Mouse (Mus musculus) bone marrow, adult 2 months (tissue): ENCODE data around the gene R3hdm4. TPM values are rescaled to one million over a fixed set of nuclear protein-coding genes. Genes with fewer than 3 reads are reported as not detected.
A peak's percentile ranks its signal among the peaks of the same experiment; 100 is the strongest.
"Not testable (repeated sequence)": the region's sequence is repeated elsewhere in the genome, so short reads cannot be mapped to it uniquely, and the experiment has no call there.

Experiments used
- H3K27ac ChIP-seq: fragments of 200-500 bp; 2 replicates; pipeline ENCODE4 v1.5.1; 2012; ENCODE audit warnings: low read depth, mild to moderate bottlenecking, control low read depth, inconsistent platforms, low read length; ENCODE audit not compliant: control insufficient read depth, poor library complexity, insufficient read depth
- H3K4me1 ChIP-seq: fragments of 200-500 bp; 2 replicates; pipeline ENCODE4 v1.6.1; 2011; ENCODE audit warnings: low read length; ENCODE audit not compliant: control insufficient read depth, insufficient read depth
- H3K4me3 ChIP-seq: fragments of 200-500 bp; replicated peaks from 2 replicates; pipeline ENCODE3; 2011; ENCODE audit warnings: mild to moderate bottlenecking, low read depth, low read length, control low read depth; ENCODE audit not compliant: control insufficient read depth
- CTCF ChIP-seq: fragments of 200-500 bp; IDR thresholded peaks from 2 replicates; pipeline ENCODE4 v1.5.1; 2011; ENCODE audit warnings: low read length, control low read depth; ENCODE audit not compliant: control insufficient read depth, insufficient read depth
- POLR2A ChIP-seq: fragments of 200-500 bp; IDR thresholded peaks from 2 replicates; pipeline ENCODE4 v1.6.1; 2011; ENCODE audit warnings: low read depth, mild to moderate bottlenecking, control low read depth, low read length, borderline replicate concordance; ENCODE audit not compliant: control insufficient read depth
- WGBS: fragments of 180-500 bp; shearing (Covaris S2); methylation state at CpG from one replicate; pipeline ENCODE4 v1.1.7; 2018; 5-methylcytosine and 5-hydroxymethylcytosine counted together
- polyA plus RNA-seq: library from polyadenylated mRNA; stranded (reverse); fragments of >200 nt; gene quantifications from 2 replicates; pipeline ENCODE4 v1.2.4, GENCODE M21; 2011; ENCODE audit warnings: low replicate concordance; ENCODE audit not compliant: missing spikeins, insufficient read depth, insufficient read length

The R3hdm4 gene
- polyA plus RNA-seq, 1 experiment: 197 TPM

DNA sequence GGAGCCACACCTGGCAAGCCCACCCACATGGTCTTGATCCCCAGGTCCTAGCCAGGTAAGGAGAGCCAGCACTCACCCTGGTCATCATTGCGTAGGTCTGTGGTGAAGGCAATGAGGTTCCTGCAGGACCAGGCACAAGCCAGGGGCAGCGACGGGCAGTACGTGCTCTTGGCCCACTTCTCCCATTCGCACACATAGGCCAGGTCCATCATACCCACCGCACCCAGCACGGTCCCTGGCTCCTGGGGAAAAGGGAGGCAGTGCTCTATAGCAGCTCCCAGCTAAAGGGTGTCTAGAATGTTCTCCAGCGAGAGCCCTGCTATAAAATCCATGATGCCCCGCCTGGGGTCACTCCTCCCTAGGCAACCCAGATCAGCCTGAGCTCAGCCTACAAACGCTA is 13.6 kb downstream of the R3hdm4 start:
- Histone ChIP-seq H3K4me1 (peaks cover 4% of the 10 kb centered on the region), H3K4me3 (no peak overlapping the region), H3K27ac (no peak overlapping the region)
- no peak for TF ChIP-seq CTCF
- TF ChIP-seq POLR2A: no peak
- 91% methylated on average over 10 of the region's 10 CpGs for WGBS

DNA sequence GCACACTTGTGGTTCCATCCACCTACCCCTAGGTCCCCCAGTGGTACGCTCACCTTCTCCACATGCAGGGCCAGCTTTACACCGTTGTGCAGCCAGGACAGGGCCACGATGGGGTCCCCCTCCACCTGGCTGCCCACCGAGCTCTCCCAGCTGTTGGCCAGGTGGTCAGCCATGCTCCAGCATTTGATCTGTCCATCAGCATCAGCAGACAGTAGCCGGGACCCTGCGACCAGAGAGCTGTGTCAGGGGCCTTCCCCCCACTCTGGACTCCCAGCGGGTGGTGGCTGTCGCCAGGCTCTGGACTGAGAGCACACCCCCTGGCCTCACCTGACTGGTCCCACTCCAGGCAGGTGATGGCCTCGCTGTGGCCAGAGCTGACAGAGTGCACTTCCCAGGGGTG is 14.3 kb downstream of the R3hdm4 start:
- Histone ChIP-seq H3K27ac (no peak overlapping the region), H3K4me1 (peaks cover 4% of the 10 kb centered on the region), H3K4me3 (no peak overlapping the region)
- TF ChIP-seq POLR2A (no peak), CTCF (no peak)
- 94% methylated on average over 9 of the region's 9 CpGs for WGBS

DNA sequence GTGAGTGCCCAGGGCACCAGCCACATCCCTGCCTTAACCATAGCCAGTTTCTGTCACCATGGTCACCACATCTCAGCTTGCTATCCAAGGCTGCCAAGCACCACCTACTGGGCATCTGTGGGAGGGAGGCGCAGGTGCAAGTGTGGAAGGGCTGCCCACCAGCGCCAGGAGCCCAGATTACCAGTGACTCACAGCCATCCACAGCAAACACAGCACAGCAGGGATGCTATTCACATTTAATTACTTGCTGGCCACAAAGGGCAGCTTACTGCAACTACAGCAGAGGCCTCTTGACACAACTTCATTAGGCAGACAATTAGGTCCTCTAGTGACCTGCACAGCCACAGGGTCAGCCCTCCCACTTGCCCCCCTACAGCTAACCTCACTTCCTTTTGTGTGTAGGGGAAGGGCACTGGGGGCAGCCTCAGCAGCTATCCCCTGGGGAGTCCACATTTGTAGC is 20.0 kb downstream of the R3hdm4 start:
- Histone ChIP-seq H3K4me1 (no peaks in the 10 kb centered on the region), H3K4me3 (no peak overlapping the region), H3K27ac (no peak overlapping the region)
- WGBS: 72% methylated on average over 2 of the region's 2 CpGs
- TF ChIP-seq POLR2A (no peak), CTCF (peak; percentile 21; the same call in 1 of the 2 replicates)

DNA sequence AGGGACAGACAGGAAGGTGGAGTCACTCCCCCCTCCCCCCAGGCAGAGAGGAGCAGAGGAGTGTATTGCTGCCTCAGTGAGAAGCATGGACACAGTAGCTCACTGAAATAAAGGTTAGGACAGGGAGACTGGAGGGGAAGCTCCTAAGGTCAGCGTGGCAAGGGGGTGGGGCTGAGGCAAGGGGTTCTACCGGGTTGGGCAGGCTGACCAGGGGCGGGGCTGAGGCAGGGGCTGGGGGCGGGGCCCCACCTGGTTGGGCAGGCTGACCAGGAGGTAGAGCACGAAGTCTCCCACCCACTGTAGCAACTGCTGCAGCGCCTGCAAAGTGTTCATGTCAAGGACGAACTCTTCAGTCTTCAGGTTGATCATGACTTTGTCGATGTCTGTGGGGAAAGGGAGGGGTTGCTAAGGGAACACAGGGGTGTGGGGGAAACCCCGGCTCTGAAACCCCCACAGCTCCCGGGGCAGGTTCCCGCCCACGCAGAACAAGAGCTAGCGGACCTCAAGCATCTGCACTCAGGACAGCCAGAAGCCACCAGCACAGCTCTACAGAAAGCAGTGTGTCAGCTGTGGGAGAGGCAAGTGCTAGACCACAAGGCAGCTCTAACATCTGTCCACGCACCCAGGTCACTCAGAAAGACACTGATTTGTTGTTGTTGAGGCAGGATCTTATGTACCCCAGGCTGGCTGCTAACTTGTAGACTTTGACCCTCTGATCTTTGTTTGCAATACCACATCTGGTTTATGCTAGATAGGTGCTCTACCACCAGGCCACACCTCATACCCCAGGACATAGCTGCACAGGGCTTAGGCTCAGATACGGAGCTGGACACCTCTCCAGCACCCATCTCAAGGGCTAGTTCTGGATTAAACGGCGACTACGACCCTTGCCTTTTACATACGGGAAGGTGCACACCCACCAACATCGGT is 23.4 kb downstream of the R3hdm4 start:
- 73% methylated on average over 20 of the region's 20 CpGs for WGBS
- H3K27ac ChIP-seq: no peak overlapping the region
- TF ChIP-seq CTCF: no peak
- no peak for TF ChIP-seq POLR2A
- no peaks in the 10 kb centered on the region for H3K4me1 ChIP-seq
- H3K4me3 ChIP-seq: no peak overlapping the region

DNA sequence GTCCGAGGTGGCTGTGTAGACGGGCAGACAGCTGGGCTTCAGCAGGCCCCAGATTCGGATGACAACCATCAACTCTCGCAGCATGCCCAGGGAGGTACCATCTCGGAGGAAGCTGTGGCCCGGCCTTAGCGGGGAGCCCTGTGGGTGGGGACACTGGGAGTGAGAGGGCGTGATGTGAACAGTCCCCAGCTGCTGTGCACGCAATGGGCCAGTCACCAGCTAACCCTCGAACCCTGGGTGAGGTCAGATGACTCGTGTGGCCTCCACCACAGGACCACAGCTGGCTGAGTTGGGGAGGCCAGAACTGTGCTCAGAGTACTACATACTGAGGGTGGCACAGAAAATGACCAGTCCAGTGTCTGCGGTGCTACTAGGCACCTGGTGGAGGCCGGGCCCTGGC is 24.2 kb downstream of the R3hdm4 start:
- 70% methylated on average over 13 of the region's 13 CpGs for WGBS
- no peaks in the 10 kb centered on the region for H3K4me1 ChIP-seq
- H3K4me3 ChIP-seq: no peak overlapping the region
- TF ChIP-seq POLR2A (no peak), CTCF (no peak)
- H3K27ac ChIP-seq: no peak overlapping the region

DNA sequence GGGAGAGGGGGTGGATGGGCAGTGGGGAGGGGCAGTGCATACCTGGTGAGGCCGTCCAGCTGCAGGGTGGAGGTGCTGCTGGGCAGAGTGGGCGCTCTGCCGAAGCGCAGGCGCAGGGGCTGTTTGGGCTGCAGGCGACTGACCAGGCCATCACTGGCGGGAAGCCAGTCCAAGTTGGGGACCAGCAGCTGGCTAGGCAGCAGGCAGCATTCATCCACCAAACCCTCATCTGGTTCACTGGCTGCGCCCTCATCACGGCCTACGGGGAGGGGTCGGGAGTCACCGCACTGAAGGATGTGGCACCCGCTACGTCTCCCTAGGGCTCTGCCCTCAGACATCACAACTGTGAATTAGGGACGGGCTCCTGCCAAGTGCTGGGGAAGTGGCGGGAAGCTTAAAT is 24.7 kb downstream of the R3hdm4 start:
- WGBS: 92% methylated on average over 16 of the region's 16 CpGs
- H3K4me1 ChIP-seq: no peaks in the 10 kb centered on the region

DNA sequence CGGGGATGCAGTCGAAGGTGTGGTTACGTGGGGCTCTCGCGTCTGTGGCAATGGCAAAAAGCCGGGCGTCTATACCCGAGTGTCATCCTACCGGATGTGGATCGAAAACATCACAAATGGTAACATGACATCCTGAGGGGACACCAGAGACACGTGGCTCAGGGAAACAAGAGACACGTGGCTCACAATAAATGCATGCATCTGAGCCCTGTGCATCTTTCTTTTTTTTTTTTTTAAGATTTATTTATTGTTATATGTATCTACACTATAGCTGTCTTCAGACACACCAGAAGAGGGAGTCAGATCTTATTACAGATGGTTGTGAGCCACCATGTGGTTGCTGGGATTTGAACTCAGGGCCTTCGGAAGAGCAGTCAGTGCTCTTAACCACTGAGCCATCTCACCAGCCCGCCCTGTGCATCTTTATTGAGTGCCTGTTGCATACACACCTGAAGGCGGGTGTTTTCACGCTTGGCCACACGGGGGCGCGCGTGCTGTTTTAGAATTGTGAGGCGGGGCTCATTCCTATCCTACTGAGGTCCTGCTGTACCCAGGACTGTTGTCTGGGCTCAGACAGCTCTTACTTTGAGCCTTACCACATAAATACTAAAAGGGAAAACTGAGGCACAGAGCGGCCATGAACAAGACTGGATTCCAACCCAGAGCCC is 28.4 kb downstream of the R3hdm4 start:
- TF ChIP-seq CTCF: peak; percentile 88
- not testable (repeated sequence) for H3K27ac ChIP-seq, H3K4me1 ChIP-seq, H3K4me3 ChIP-seq
- 44% methylated on average over 22 of the region's 22 CpGs for WGBS

More for the DNA sequence above, 24.7 kb downstream of the R3hdm4 start:
- Histone ChIP-seq H3K27ac (no peak overlapping the region), H3K4me3 (no peak overlapping the region)
- TF ChIP-seq POLR2A (no peak), CTCF (no peak)

DNA sequence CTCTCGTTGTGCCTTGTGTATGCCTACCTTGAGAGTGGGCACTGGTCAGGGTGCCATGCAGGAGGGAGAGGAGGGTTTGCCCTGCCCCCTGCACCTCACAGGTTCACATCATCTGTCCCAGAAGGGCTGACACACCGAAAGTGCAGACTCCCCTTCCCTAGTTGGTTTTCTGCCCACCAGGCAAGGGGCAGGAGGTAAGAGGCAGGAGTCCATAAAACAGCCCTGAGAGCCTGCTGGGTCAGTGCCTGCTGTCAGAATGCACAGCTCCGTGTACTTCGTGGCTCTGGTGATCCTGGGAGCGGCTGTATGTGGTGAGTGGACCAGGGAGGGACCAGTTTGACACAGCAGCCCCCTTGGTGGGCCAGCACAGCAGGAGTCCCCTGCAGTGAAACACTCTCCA is 30.3 kb downstream of the R3hdm4 start, which contains the start of gene Cfd:
Gene Cfd, plus strand, starts transcription at position 184 of the 400 bp plus-strand sequence.
- 66% methylated on average over 5 of the region's 5 CpGs for WGBS
- H3K27ac ChIP-seq: no peak within 1 kb of the TSS
- no peak for TF ChIP-seq CTCF
- TF ChIP-seq POLR2A: no peak
- H3K4me3 ChIP-seq: no peak within 1 kb of the TSS
- H3K4me1 ChIP-seq: peaks cover 1% of the 10 kb centered on the region; the same call in 1 of the 2 replicates
